Mouse (Mus musculus): Measurements from ENCODE around the gene Wdfy4.

Gene Wdfy4

GRCm38 (mm10) chr14:32994954-32995636 is 190.2 kb downstream of the Wdfy4 start:
- DNase-seq (ENCODE audit: extremely low read depth, insufficient read length, low spot score), result no peak

GRCm38 (mm10) chr14:32991082-32991481 is 194.2 kb downstream of the Wdfy4 start, which contains the start of gene Lrrc18:
Gene Lrrc18 (plus strand): TSS chr14:32991382.
- DNase-seq (ENCODE audit: extremely low read depth, insufficient read length, low spot score), result no peak

- no peak for DNase-seq (ENCODE audit: extremely low read depth, insufficient read length, low spot score)
Measured at GRCm38 (mm10) chr14:32986659-32987058, 198.6 kb downstream of the Wdfy4 start.

- DNase-seq (ENCODE audit: extremely low read depth, insufficient read length, low spot score), result no peak
Measured at GRCm38 (mm10) chr14:32984176-32984738, 201.1 kb downstream of the Wdfy4 start.

- DNase-seq (ENCODE audit: extremely low read depth, insufficient read length, low spot score), result no peak
Measured at GRCm38 (mm10) chr14:32970700-32971099, 214.6 kb downstream of the Wdfy4 start.

GRCm38 (mm10) chr14:32964742-32965141 is 220.6 kb downstream of the Wdfy4 start:
- no peak for DNase-seq (ENCODE audit: extremely low read depth, insufficient read length, low spot score)

GRCm38 (mm10) chr14:32960481-32960880 is 224.8 kb downstream of the Wdfy4 start:
- DNase-seq (ENCODE audit: extremely low read depth, insufficient read length, low spot score), result no peak

- DNase-seq (ENCODE audit: extremely low read depth, insufficient read length, low spot score), result no peak
Measured at GRCm38 (mm10) chr14:32958671-32959070, 226.6 kb downstream of the Wdfy4 start.

- DNase-seq (ENCODE audit: extremely low read depth, insufficient read length, low spot score), result no peak
Measured at GRCm38 (mm10) chr14:32956486-32956885, 228.8 kb downstream of the Wdfy4 start.

- DNase-seq (ENCODE audit: extremely low read depth, insufficient read length, low spot score), result no peak
Measured at GRCm38 (mm10) chr14:32950312-32951301, 234.7 kb downstream of the Wdfy4 start.

GRCm38 (mm10) chr14:32947512-32947911 is 237.8 kb downstream of the Wdfy4 start:
- DNase-seq (ENCODE audit: extremely low read depth, insufficient read length, low spot score), result no peak

GRCm38 (mm10) chr14:32939217-32939616 is 246.1 kb downstream of the Wdfy4 start:
- DNase-seq (ENCODE audit: extremely low read depth, insufficient read length, low spot score), result no peak

- no peak for DNase-seq (ENCODE audit: extremely low read depth, insufficient read length, low spot score)
Measured at GRCm38 (mm10) chr14:32934064-32934463, 251.2 kb downstream of the Wdfy4 start.

- no peak for DNase-seq (ENCODE audit: extremely low read depth, insufficient read length, low spot score)
Measured at GRCm38 (mm10) chr14:32932220-32932619, 253.1 kb downstream of the Wdfy4 start.

- no peak for DNase-seq (ENCODE audit: extremely low read depth, insufficient read length, low spot score)
Measured at GRCm38 (mm10) chr14:32931709-32932108, 253.6 kb downstream of the Wdfy4 start.

- DNase-seq (ENCODE audit: extremely low read depth, insufficient read length, low spot score), result no peak
Measured at GRCm38 (mm10) chr14:32923871-32924270, 261.4 kb downstream of the Wdfy4 start.

GRCm38 (mm10) chr14:32917919-32918318 is 267.4 kb downstream of the Wdfy4 start:
- no peak for DNase-seq (ENCODE audit: extremely low read depth, insufficient read length, low spot score)

- no peak for DNase-seq (ENCODE audit: extremely low read depth, insufficient read length, low spot score)
Measured at GRCm38 (mm10) chr14:32915360-32915759, 269.9 kb downstream of the Wdfy4 start.

GRCm38 (mm10) chr14:32911187-32911586 is 274.1 kb downstream of the Wdfy4 start:
- no peak for DNase-seq (ENCODE audit: extremely low read depth, insufficient read length, low spot score)

Data from 3134 (cell line).